Mouse (Mus musculus): ENCODE results near the gene Sptbn4. TPM values are rescaled to one million over a fixed set of nuclear protein-coding genes. Genes with fewer than 3 reads are reported as not detected.
A peak's percentile ranks its signal among the peaks of the same experiment; 100 is the strongest.

The Sptbn4 gene
- total and polyA plus RNA-seq, 2 experiments from 2014 or later = 3.4 to 24.8 TPM

DNA sequence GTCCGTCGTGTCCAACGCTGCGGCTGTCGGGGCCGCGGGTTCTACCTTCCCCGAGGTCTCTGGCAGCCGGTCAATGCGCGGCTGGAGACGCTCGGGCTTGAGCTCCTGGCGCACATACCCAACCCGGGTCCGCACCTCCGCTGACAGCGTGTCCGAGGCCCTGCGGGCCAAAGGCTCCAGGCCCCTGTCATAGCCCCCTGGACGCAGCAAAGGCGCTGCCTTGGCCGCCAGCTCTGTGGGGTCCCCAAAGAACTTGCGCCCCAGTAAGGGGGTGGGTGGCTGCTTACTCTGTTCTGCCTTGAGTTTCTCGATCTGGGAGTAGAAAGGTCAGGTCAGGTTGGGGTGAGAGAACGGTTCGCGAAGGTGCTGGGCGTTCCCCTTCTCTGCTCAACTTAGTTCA is 83.1 kb downstream of the Sptbn4 start:
- peaks cover 12% of the 10 kb centered on the region; the same call in 1 of the 2 replicates for H3K36me3 ChIP-seq (ENCODE audit: insufficient read depth, low read length)
- no peak for ATAC-seq

DNA sequence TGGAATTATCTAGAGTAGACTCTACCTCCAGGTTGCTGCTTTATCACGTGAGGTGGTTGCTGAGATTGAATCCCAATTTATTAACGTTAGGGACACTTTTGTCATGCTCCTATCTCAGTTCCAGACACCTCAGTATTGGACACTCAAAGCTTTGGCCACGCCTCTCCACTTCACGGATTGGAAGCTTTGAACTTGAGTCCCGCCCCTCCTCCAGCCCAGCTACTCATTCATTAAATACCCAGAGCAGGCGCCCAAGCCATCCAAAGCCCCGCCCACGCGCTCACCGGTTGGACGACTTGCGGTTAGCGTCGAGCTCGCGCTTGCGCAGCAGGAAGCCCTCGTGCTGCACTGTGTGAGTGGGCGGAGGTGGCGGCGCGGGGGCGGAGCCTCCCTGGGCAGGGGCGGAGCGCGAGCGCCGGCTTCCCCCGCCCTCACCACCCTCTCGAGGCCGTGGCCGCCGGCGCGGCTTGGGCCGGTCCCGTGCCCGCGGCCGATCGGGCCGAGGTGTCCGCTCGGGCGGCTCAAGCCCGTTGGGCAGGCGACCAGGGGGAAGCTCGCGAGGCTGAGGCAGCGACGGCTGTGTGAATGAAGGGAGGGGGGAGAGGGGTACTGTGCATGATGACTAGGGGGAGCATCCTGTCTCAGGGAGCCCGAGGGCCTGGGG is 86.1 kb downstream of the Sptbn4 start:
- H3K4me3 ChIP-seq (ENCODE audit: low read length) = peak overlapping the region; percentile 41
- 0 out of 2 replicates have a peak overlapping the region, but pooled peaks have one; percentile 16 for H3K27ac ChIP-seq
- no peaks in the 10 kb centered on the region for H3K9me3 ChIP-seq (ENCODE audit: low read length)
- H3K27me3 ChIP-seq (ENCODE audit: insufficient read depth, low read length) = peaks cover 37% of the 10 kb centered on the region
- DNase-seq (ENCODE audit: low spot score) = peak; percentile 100
- peaks cover under 1% of the 10 kb centered on the region; the same call in 1 of the 2 replicates for H3K4me1 ChIP-seq (ENCODE audit: insufficient read depth, low read length)
- H3K9ac ChIP-seq (replicated peaks; ENCODE audit: low read length) = peak overlapping the region; percentile 33; the same call in 1 of the 2 replicates
- WGBS = under 1% methylated on average over 51 of the region's 52 CpGs
- no peaks in the 10 kb centered on the region for H3K36me3 ChIP-seq (ENCODE audit: insufficient read depth, low read length)
- TF ChIP-seq CTCF (IDR thresholded peaks at IDR 0.05; ENCODE audit: low read depth) = no peak
- H3K4me2 ChIP-seq (ENCODE audit: low read depth, low read length) = peak overlapping the region; percentile 63
- ATAC-seq = peak; percentile 96

More for the DNA sequence above, 83.1 kb downstream of the Sptbn4 start:
- no peaks in the 10 kb centered on the region for H3K9me3 ChIP-seq (ENCODE audit: low read length)
- 10% methylated on average over 29 of the region's 29 CpGs for WGBS
- H3K27me3 ChIP-seq (ENCODE audit: insufficient read depth, low read length) = peaks cover 42% of the 10 kb centered on the region
- no peak for TF ChIP-seq CTCF (IDR thresholded peaks at IDR 0.05; ENCODE audit: low read depth)
- H3K9ac ChIP-seq (replicated peaks; ENCODE audit: low read length) = no peak overlapping the region
- H3K27ac ChIP-seq = no peak overlapping the region
- no peaks in the 10 kb centered on the region for H3K4me1 ChIP-seq (ENCODE audit: insufficient read depth, low read length)
- no peak for DNase-seq (ENCODE audit: low spot score)
- no peak overlapping the region for H3K4me3 ChIP-seq (ENCODE audit: low read length)
- H3K4me2 ChIP-seq (ENCODE audit: low read depth, low read length) = no peak overlapping the region

DNA sequence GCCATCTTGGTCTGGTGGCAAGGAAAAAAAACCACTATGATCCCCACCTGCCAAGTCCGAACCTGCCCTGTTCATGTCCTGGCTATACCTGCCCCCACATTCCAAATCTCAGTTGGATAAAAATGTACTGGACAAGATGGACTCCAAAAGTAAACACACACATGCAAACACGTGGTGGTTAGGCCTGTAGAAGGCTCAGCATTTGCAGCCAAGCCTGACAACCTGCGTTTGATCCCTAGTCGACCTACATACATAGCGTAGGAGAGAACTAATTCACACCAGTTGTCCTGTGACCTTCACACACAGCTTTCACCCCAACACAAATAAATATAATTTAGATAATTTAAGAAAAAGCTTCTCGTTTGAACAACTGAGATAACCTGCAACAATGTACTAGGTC is 86.7 kb downstream of the Sptbn4 start:
- H3K36me3 ChIP-seq (ENCODE audit: insufficient read depth, low read length) = no peaks in the 10 kb centered on the region
- H3K4me1 ChIP-seq (ENCODE audit: insufficient read depth, low read length) = peaks cover 3% of the 10 kb centered on the region; the same call in 1 of the 2 replicates
- DNase-seq (ENCODE audit: low spot score) (no peak), ATAC-seq (no peak)
- H3K9ac ChIP-seq (replicated peaks; ENCODE audit: low read length) = no peak overlapping the region
- no peak for TF ChIP-seq CTCF (IDR thresholded peaks at IDR 0.05; ENCODE audit: low read depth)
- peaks cover 30% of the 10 kb centered on the region for H3K27me3 ChIP-seq (ENCODE audit: insufficient read depth, low read length)
- H3K9me3 ChIP-seq (ENCODE audit: low read length) = no peaks in the 10 kb centered on the region
- H3K27ac ChIP-seq = no peak overlapping the region
- 54% methylated on average over 6 of the region's 6 CpGs for WGBS
- no peak overlapping the region for H3K4me3 ChIP-seq (ENCODE audit: low read length)
- H3K4me2 ChIP-seq (ENCODE audit: low read depth, low read length) = peak overlapping the region; percentile 63

DNA sequence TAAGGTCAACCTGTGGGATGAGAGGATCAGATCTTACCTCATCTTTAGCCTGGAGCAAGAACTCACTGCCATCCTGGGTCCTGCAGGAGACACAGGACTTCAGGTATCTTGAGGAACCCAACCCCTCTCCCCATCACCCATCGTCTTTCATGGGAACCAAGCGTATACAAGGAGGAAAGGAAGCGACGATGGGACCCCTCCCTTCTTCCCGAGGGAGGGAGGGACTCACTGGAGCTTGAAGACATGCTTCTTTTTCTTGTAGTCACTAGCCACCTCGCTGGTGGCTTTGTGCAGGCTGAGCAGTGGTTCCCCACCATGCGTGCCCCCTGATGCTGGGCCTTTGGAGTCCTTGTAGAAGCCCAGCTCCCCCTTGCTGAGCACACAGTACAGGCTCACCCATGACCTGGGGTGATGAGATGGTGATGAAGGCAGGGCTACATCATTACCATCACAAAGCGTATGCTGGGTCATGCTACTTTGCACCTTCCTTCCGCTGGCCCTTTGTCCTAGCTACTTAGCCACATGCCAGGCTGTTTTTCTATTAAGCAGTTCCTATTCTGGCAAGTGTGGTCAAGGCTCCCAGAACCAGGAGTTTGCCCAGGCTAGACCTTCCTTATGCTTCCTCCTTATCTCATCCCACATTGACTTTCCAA is 87.7 kb downstream of the Sptbn4 start:
- peaks cover 8% of the 10 kb centered on the region; the same call in 1 of the 2 replicates for H3K4me1 ChIP-seq (ENCODE audit: insufficient read depth, low read length)
- H3K9ac ChIP-seq (replicated peaks; ENCODE audit: low read length) = no peak overlapping the region
- H3K27ac ChIP-seq = no peak overlapping the region
- no peak overlapping the region for H3K4me3 ChIP-seq (ENCODE audit: low read length)
- no peak for ATAC-seq
- no peak overlapping the region for H3K4me2 ChIP-seq (ENCODE audit: low read depth, low read length)
- no peak for TF ChIP-seq CTCF (IDR thresholded peaks at IDR 0.05; ENCODE audit: low read depth)
- no peak for DNase-seq (ENCODE audit: low spot score)
- no peaks in the 10 kb centered on the region for H3K9me3 ChIP-seq (ENCODE audit: low read length)
- H3K27me3 ChIP-seq (ENCODE audit: insufficient read depth, low read length) = peaks cover 26% of the 10 kb centered on the region
- H3K36me3 ChIP-seq (ENCODE audit: insufficient read depth, low read length) = no peaks in the 10 kb centered on the region
- 88% methylated on average over 9 of the region's 9 CpGs for WGBS

DNA sequence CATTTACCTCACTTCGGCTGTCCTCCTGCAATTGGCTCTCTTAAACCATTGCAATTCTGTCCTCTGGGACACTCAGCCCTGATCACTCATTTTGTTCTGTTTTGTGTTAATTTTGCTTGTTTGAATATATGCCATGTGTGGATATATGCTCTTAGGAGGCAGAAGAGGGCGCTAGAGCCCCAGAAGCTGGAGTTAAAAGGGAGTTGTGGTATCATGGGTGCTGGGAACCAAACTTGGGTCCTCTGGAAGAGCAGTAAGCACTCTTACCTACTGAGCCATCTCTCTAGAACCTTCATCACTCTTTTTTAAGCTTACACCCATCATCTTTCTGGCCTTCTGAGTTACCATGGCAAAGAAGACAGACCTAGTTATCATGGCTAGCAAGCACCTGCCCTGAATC is 88.3 kb downstream of the Sptbn4 start:
- no peak for TF ChIP-seq CTCF (IDR thresholded peaks at IDR 0.05; ENCODE audit: low read depth)
- no peak overlapping the region for H3K4me2 ChIP-seq (ENCODE audit: low read depth, low read length)
- DNase-seq (ENCODE audit: low spot score) (no peak), ATAC-seq (no peak)
- H3K36me3 ChIP-seq (ENCODE audit: insufficient read depth, low read length) = no peaks in the 10 kb centered on the region
- peaks cover 12% of the 10 kb centered on the region; the same call in 1 of the 2 replicates for H3K4me1 ChIP-seq (ENCODE audit: insufficient read depth, low read length)
- 75% methylated on average over 2 of the region's 2 CpGs for WGBS
- H3K9me3 ChIP-seq (ENCODE audit: low read length) = no peaks in the 10 kb centered on the region
- H3K4me3 ChIP-seq (ENCODE audit: low read length) = no peak overlapping the region
- peaks cover 19% of the 10 kb centered on the region for H3K27me3 ChIP-seq (ENCODE audit: insufficient read depth, low read length)
- no peak overlapping the region for H3K27ac ChIP-seq
- H3K9ac ChIP-seq (replicated peaks; ENCODE audit: low read length) = no peak overlapping the region

DNA sequence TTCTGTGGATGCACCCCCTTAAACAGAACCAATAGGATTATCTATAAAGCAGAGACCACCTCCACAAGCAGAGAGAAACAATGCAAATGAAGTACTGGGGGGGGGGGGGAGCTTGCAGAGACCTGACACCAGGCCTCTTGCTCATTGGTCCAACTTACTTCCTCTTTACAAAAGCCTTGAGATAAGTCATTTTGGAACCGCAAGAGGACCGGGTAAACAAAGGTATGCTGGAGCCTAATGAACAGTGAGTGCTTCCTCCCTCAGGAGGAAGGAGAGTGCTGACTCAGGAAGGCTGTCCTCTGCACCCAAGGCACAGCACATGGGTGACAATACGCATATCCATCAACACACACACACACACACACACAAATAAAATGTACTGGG is 89.9 kb downstream of the Sptbn4 start:
- H3K4me1 ChIP-seq (ENCODE audit: insufficient read depth, low read length) = peaks cover 12% of the 10 kb centered on the region; the same call in 1 of the 2 replicates
- no peak for DNase-seq (ENCODE audit: low spot score)
- 27% methylated on average over 3 of the region's 3 CpGs for WGBS
- H3K27ac ChIP-seq = no peak overlapping the region
- no peak overlapping the region for H3K4me2 ChIP-seq (ENCODE audit: low read depth, low read length)
- 0 out of 2 replicates have a peak, but pooled peaks cover 10% of the 10 kb centered on the region for H3K27me3 ChIP-seq (ENCODE audit: insufficient read depth, low read length)
- no peak for ATAC-seq
- H3K9ac ChIP-seq (replicated peaks; ENCODE audit: low read length) = no peak overlapping the region
- H3K36me3 ChIP-seq (ENCODE audit: insufficient read depth, low read length) = peaks cover 6% of the 10 kb centered on the region; the same call in 1 of the 2 replicates
- TF ChIP-seq CTCF (IDR thresholded peaks at IDR 0.05; ENCODE audit: low read depth) = no peak
- no peaks in the 10 kb centered on the region for H3K9me3 ChIP-seq (ENCODE audit: low read length)
- no peak overlapping the region for H3K4me3 ChIP-seq (ENCODE audit: low read length)

Data from hindbrain, postnatal 0 days (tissue).